Mouse (Mus musculus) forebrain, embryonic 16.5 days (tissue): ENCODE results near the gene Otop1. TPM values are rescaled to one million over a fixed set of nuclear protein-coding genes. Genes with fewer than 3 reads are reported as not detected.

ENCODE experiments used
- ATAC-seq: fragments of 200-750 bp; cut with Nextera tagmentation; 2 replicates; pipeline ENCODE4 v1.8.0; 2017; ENCODE audit warnings: mild to moderate bottlenecking, moderate library complexity
- H3K27ac ChIP-seq: fragments of 300-500 bp; sonication (generic); 2 replicates; pipeline ENCODE4 v1.5.1; 2014; ENCODE audit warnings: low read length, control low read depth
- H3K27me3 ChIP-seq: fragments of 300-500 bp; sonication (generic); replicated peaks from 2 replicates; pipeline ENCODE4 v1.6.1; 2014; ENCODE audit warnings: low read length; ENCODE audit not compliant: control insufficient read depth, insufficient read depth
- H3K36me3 ChIP-seq: fragments of 300-500 bp; sonication (generic); 2 replicates; pipeline ENCODE4 v1.6.1; 2014; ENCODE audit not compliant: control insufficient read depth, insufficient read depth
- H3K4me1 ChIP-seq: fragments of 300-500 bp; sonication (generic); replicated peaks from 2 replicates; pipeline ENCODE4 v1.6.1; 2014; ENCODE audit warnings: low read length; ENCODE audit not compliant: control insufficient read depth, insufficient read depth
- H3K4me2 ChIP-seq: fragments of 300-500 bp; sonication (generic); 2 replicates; pipeline ENCODE4 v1.6.1; 2014; ENCODE audit warnings: mild to moderate bottlenecking, low read length, control low read depth
- H3K4me3 ChIP-seq: fragments of 300-500 bp; sonication (generic); replicated peaks from 2 replicates; pipeline ENCODE4 v1.5.1; 2014; ENCODE audit warnings: mild to moderate bottlenecking, low read length, control low read depth
- H3K9ac ChIP-seq: fragments of 300-500 bp; sonication (generic); replicated peaks from 2 replicates; pipeline ENCODE4 v1.6.1; 2014; ENCODE audit warnings: low read depth, low read length, control low read depth
- H3K9me3 ChIP-seq: fragments of 300-500 bp; sonication (generic); 2 replicates; pipeline ENCODE4 v1.6.1; 2016; ENCODE audit warnings: low read length; ENCODE audit not compliant: control insufficient read depth
- WGBS: fragments of 180-500 bp; shearing (Covaris S2); extraction: QIAGEN DNeasy Blood & Tissue Kit; methylation state at CpG from one replicate; pipeline ENCODE4 v1.1.7; 2014; 5-methylcytosine and 5-hydroxymethylcytosine counted together
- polyA plus RNA-seq: library from polyadenylated mRNA; unstranded; fragments of >200 nt; fragmentation: Nextera tagmentation; extraction: Ambion mirVana; gene quantifications from 2 replicates; pipeline ENCODE4 v1.2.1, GENCODE M21; 2015

The Otop1 gene
- polyA plus RNA-seq, 1 experiment from 2014 or later: not detected

- Histone ChIP-seq H3K27ac (no peak overlapping the region), H3K4me3 (no peak overlapping the region), H3K9me3 (no peaks in the 10 kb centered on the region), H3K4me2 (no peak overlapping the region), H3K9ac (no peak overlapping the region), H3K4me1 (no peaks in the 10 kb centered on the region), H3K36me3 (no peaks in the 10 kb centered on the region), H3K27me3 (no peaks in the 10 kb centered on the region)
- WGBS: 64% methylated on average over 3 of the region's 3 CpGs
- ATAC-seq: no peak
Observed at GRCm38 (mm10) chr5:38309795-38310194, 34.0 kb downstream of the Otop1 start.

DNA sequence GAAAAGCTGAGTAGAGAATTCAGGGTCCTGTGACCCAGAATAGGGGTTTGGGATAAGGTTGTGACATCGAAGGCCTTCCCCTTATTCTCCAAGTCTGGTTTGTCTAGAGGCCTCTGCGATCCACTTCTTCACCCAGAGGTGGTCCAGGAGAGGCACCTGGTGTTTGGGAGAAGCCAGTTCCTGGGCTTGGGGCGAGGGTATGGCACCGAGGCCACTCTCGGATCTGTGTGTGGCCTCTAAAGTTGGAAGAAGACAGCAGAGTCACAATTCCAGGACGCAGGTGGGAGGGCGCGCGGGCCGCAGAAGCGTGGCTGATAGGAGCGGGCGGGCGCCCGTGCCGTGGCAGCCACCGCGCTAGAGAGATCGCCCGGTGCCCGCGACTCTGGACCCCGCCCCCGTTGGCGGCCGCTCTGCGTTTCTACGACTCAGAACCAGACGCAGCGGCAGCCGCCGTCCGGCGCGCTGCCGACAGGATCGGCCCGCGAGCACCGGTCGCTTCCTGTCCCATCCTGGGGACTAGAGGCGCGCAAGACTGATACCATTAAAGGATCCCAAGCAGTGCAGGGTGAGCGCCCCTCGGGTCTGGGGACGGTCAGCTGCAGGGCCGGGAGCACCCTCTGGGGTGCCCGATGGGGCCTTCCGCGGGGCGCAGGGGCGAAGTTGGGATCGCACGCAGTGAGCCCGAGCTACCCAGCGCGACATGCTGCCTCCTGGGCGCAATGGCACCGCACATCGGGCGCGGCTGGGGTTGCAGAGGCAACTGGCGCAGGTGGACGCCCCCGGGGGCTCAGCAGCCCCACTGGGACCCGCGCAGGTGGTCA, 43.4 kb downstream of the Otop1 start, which contains the start of gene Drd5:
Drd5 (plus strand) TSS at position 402 of the 821 bp plus-strand sequence.
- WGBS: 3% methylated on average over 61 of the region's 67 CpGs
- ATAC-seq: peak; percentile 54
- peaks cover 7% of the 10 kb centered on the region for H3K4me1 ChIP-seq
- no peaks in the 10 kb centered on the region for H3K36me3 ChIP-seq
- peaks cover 27% of the 10 kb centered on the region for H3K27me3 ChIP-seq
- peak within 1 kb of the TSS; percentile 30 for H3K9ac ChIP-seq
- H3K4me3 ChIP-seq: peak within 1 kb of the TSS; percentile 46
- H3K4me2 ChIP-seq: peak within 1 kb of the TSS; percentile 77
- H3K27ac ChIP-seq: no peak within 1 kb of the TSS
- no peaks in the 10 kb centered on the region for H3K9me3 ChIP-seq

- no peaks in the 10 kb centered on the region for H3K36me3 ChIP-seq
- whole genome bisulfite sequencing: 79% methylated on average over 4 of the region's 4 CpGs
- H3K4me3 ChIP-seq: no peak overlapping the region
- H3K4me1 ChIP-seq: no peaks in the 10 kb centered on the region
- no peak overlapping the region for H3K27ac ChIP-seq
- no peaks in the 10 kb centered on the region for H3K9me3 ChIP-seq
- H3K27me3 ChIP-seq: no peaks in the 10 kb centered on the region
- ATAC-seq: no peak
- H3K9ac ChIP-seq: no peak overlapping the region
- no peak overlapping the region for H3K4me2 ChIP-seq
Observed at GRCm38 (mm10) chr5:38333381-38333780, 57.6 kb downstream of the Otop1 start.

DNA sequence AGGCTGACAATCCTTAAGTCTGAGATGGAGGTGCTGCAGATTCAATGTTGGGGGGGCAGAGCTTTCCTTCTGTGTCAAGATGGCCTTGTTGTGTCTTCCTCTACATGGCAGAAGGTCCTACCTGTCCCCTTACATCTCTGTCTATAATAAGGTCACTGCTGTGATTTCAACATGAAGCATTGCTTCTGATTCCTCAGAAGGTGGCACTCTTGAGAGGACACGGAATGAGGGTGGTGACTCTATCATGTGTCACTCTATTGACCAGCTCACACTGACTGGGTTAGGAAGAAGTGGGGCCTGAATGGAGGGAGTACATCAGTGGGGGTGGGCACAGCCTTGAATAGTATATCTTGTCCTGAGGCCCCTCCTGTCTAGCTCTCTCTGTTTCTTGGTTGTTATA, 58.8 kb downstream of the Otop1 start:
- H3K4me3 ChIP-seq: no peak overlapping the region
- no peak for ATAC-seq
- no peaks in the 10 kb centered on the region for H3K9me3 ChIP-seq
- H3K27me3 ChIP-seq: no peaks in the 10 kb centered on the region
- no peaks in the 10 kb centered on the region for H3K4me1 ChIP-seq
- H3K36me3 ChIP-seq: no peaks in the 10 kb centered on the region
- WGBS: 27% methylated on average over 1 of the region's 1 CpGs
- no peak overlapping the region for H3K27ac ChIP-seq
- no peak overlapping the region for H3K9ac ChIP-seq
- H3K4me2 ChIP-seq: no peak overlapping the region

- Histone ChIP-seq H3K9ac (no peak overlapping the region), H3K9me3 (no peaks in the 10 kb centered on the region), H3K36me3 (no peaks in the 10 kb centered on the region), H3K4me2 (no peak overlapping the region), H3K4me3 (no peak overlapping the region), H3K27me3 (no peaks in the 10 kb centered on the region), H3K27ac (no peak overlapping the region), H3K4me1 (no peaks in the 10 kb centered on the region)
- no peak for ATAC-seq
- 40% methylated on average over 3 of the region's 3 CpGs for WGBS
Observed at GRCm38 (mm10) chr5:38343101-38343500, 67.3 kb downstream of the Otop1 start.

GRCm38 (mm10) chr5:38346646-38347432, 71.1 kb downstream of the Otop1 start:
- WGBS: 35% methylated on average over 10 of the region's 10 CpGs
- H3K4me3 ChIP-seq: no peak overlapping the region

DNA sequence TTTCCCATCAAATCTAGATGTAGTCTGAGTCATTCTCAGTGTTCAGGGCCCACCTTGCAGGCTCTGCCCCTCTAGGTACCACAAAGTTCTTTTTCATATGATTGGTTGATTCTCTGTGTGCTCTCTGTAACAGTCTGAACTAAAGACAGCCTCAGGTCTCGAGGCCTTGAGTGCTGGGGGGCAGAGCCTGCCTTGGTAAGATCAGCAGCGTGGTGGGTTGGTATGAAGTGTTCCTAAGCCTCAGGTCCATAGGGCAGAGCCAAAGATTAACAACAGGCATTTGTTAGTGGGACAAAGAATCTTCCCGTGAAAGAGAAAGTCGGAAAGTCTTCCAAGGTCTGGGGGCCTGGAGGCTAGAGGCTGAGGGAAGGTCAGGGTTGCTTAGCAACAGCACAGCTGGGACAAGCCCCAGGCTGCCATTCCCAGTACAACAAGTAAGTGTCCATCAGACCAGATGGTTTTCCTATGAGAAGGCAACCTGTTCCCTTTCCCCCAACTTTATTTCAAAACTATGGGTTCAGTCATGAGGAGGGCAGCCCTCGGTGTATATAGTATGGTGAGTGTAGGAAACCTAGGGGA, 74.7 kb downstream of the Otop1 start:
- 22% methylated on average over 5 of the region's 5 CpGs for WGBS
- no peak overlapping the region for H3K4me3 ChIP-seq
- H3K36me3 ChIP-seq: no peaks in the 10 kb centered on the region
- no peak overlapping the region for H3K4me2 ChIP-seq
- H3K4me1 ChIP-seq: no peaks in the 10 kb centered on the region
- no peaks in the 10 kb centered on the region for H3K9me3 ChIP-seq
- no peaks in the 10 kb centered on the region for H3K27me3 ChIP-seq
- ATAC-seq: no peak
- H3K9ac ChIP-seq: no peak overlapping the region
- H3K27ac ChIP-seq: no peak overlapping the region

More at GRCm38 (mm10) chr5:38346646-38347432, 71.1 kb downstream of the Otop1 start:
- Histone ChIP-seq H3K27me3 (no peaks in the 10 kb centered on the region), H3K4me1 (no peaks in the 10 kb centered on the region), H3K9ac (no peak overlapping the region), H3K36me3 (no peaks in the 10 kb centered on the region), H3K4me2 (no peak overlapping the region), H3K27ac (no peak overlapping the region), H3K9me3 (no peaks in the 10 kb centered on the region)
- no peak for ATAC-seq
